Comparison of ENCODE assay signal across 11 mouse cellular contexts in the genomic region with DNA sequence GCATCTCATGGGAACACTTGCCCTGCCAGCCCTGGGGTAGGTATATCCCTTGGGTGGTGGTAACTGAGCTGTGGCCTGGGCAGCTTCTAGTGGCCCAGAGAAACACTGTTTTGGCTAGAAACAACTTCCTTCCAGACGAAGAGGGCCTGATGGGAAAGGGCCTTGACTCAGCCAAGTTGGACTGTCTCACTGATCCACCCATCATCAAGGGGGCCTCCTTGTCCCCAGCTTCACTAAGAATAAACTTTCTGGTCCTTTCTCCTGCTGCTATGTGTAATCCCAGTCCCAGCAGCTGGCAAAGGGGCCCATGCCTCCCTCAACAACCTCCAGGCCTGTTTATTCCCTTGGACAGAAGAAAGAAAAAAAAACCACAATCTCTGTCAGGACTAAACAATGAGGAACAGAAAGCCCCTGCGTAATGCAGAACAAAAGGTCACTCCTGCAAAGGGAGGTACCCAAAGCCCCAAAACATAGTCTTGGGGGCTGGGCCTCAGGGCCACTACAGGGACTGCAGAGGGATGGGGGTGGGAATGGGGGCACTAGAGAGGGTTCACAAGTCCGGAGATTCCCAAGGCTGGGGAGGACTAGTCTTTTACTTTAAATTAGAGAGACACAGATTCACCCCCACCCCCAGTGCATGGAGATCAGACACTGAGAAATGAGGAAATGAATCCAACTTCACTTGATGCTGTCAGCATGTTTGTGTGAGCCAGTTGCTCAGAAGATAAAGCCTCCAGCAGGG. TPM values are rescaled to one million over a fixed set of nuclear protein-coding genes. Genes with fewer than 3 reads are reported as not detected.
A peak's percentile ranks its signal among the peaks of the same experiment; 100 is the strongest.
DNase-seq lines count a peak whose midpoint lies in the region; ATAC-seq lines count a peak whose summit lies in the region.
"Had no signal": no experiment of that assay in that cellular context is flagged by ENCODE, and none has a peak within 500 bp of the region (broad histone marks: within the 10 kb centered on the region; RNA-seq: fewer than 3 reads in every experiment).

No protein-coding gene starts in this region.

- no peaks in the 10 kb centered on the region; the same call in 1 of the 2 replicates for H3K36me3 ChIP-seq in liver, embryonic 15.5 days (replicated peaks)
- no peaks in the 10 kb centered on the region for H3K36me3 ChIP-seq in stomach, embryonic 15.5 days
- H3K36me3 ChIP-seq in kidney, embryonic 14.5 days (ENCODE audit: control insufficient read depth, insufficient read depth, low read length), result no peaks in the 10 kb centered on the region
- H3K36me3 ChIP-seq: embryonic facial prominence, embryonic 12.5 days; limb, embryonic 13.5 days had no signal

- H3K4me1 ChIP-seq in liver, embryonic 15.5 days (replicated peaks), result peaks cover 17% of the 10 kb centered on the region; the same call in 1 of the 2 replicates
- no peaks in the 10 kb centered on the region for H3K4me1 ChIP-seq in stomach, embryonic 15.5 days
- no peaks in the 10 kb centered on the region for H3K4me1 ChIP-seq in kidney, embryonic 14.5 days (ENCODE audit: control insufficient read depth, insufficient read depth, low read length)
- H3K4me1 ChIP-seq: embryonic facial prominence, embryonic 12.5 days had no signal

- H3K9ac ChIP-seq in liver, embryonic 15.5 days, result no peak overlapping the region
- H3K9ac ChIP-seq in stomach, embryonic 15.5 days, result no peak overlapping the region
- no peak overlapping the region for H3K9ac ChIP-seq in kidney, embryonic 14.5 days (ENCODE audit: low read depth, low read length)
- H3K9ac ChIP-seq: embryonic facial prominence, embryonic 12.5 days; limb, embryonic 13.5 days had no signal

- no peak for ATAC-seq in liver, embryonic 15.5 days (ENCODE audit: insufficient read depth)
- 0 out of 2 replicates have a peak, but pooled peaks have one; percentile 34 for ATAC-seq in stomach, embryonic 15.5 days (ENCODE audit: insufficient read depth, low FRiP score, low read depth)
- no peak for ATAC-seq in kidney, embryonic 14.5 days (ENCODE audit: low FRiP score, low TSS enrichment)
- ATAC-seq: hindbrain, embryonic 16.5 days had no signal

- H3K27ac ChIP-seq in liver, embryonic 15.5 days (replicated peaks), result 0 out of 2 replicates have a peak overlapping the region, but pooled peaks have one; percentile 29
- H3K27ac ChIP-seq in stomach, embryonic 15.5 days, result peak overlapping the region; percentile 31; the same call in 1 of the 2 replicates
- H3K27ac ChIP-seq in kidney, embryonic 14.5 days (ENCODE audit: low read depth, low read length), result no peak overlapping the region
- H3K27ac ChIP-seq: embryonic facial prominence, embryonic 12.5 days; limb, embryonic 13.5 days had no signal

- H3K9me3 ChIP-seq in liver, embryonic 15.5 days (replicated peaks), result no peaks in the 10 kb centered on the region
- no peaks in the 10 kb centered on the region for H3K9me3 ChIP-seq in stomach, embryonic 15.5 days
- H3K9me3 ChIP-seq in kidney, embryonic 14.5 days (ENCODE audit: control insufficient read depth, low read length), result no peaks in the 10 kb centered on the region
- H3K9me3 ChIP-seq: embryonic facial prominence, embryonic 12.5 days; limb, embryonic 13.5 days had no signal

- no peak overlapping the region for H3K4me2 ChIP-seq in liver, embryonic 15.5 days
- H3K4me2 ChIP-seq in stomach, embryonic 15.5 days, result no peak overlapping the region
- no peak overlapping the region for H3K4me2 ChIP-seq in kidney, embryonic 14.5 days (replicated peaks; ENCODE audit: low read depth, low read length)
- H3K4me2 ChIP-seq: embryonic facial prominence, embryonic 12.5 days; limb, embryonic 13.5 days had no signal

- H3K4me3 ChIP-seq in liver, embryonic 15.5 days (replicated peaks), result no peak overlapping the region
- no peak overlapping the region for H3K4me3 ChIP-seq in stomach, embryonic 15.5 days (replicated peaks)
- no peak overlapping the region for H3K4me3 ChIP-seq in kidney, embryonic 14.5 days (ENCODE audit: low read length)
- H3K4me3 ChIP-seq: embryonic facial prominence, embryonic 12.5 days; limb, embryonic 13.5 days had no signal

- 28% methylated on average over 3 of the region's 3 CpGs for WGBS in liver, embryonic 15.5 days (ENCODE audit: insufficient replicate concordance)
- 39% methylated on average over 3 of the region's 3 CpGs for WGBS in stomach, embryonic 15.5 days
- 47% methylated on average over 3 of the region's 3 CpGs for WGBS in kidney, embryonic 14.5 days

- peak; percentile 41 for DNase-seq in ovary, postnatal 36 days (ENCODE audit: low spot score)
- no peak for DNase-seq in ovary, postnatal 10 days (ENCODE audit: low spot score)
- DNase-seq in gastrocnemius, postnatal 25 days, result peak; percentile 65
- DNase-seq in right cerebral cortex, postnatal 10 days (ENCODE audit: low spot score in 2 of 2), result no peak
- no peak for DNase-seq in adrenal gland, postnatal 4 days (ENCODE audit: low spot score in 2 of 2)

- no peaks in the 10 kb centered on the region for H3K27me3 ChIP-seq in liver, embryonic 15.5 days
- H3K27me3 ChIP-seq in stomach, embryonic 15.5 days (replicated peaks), result no peaks in the 10 kb centered on the region
- H3K27me3 ChIP-seq in kidney, embryonic 14.5 days (ENCODE audit: control insufficient read depth, insufficient read depth, low read length), result no peaks in the 10 kb centered on the region
- H3K27me3 ChIP-seq: embryonic facial prominence, embryonic 12.5 days; limb, embryonic 13.5 days had no signal

RNA-seq across cellular contexts. Expression of a gene that starts 13.0 kb away (rescaled TPM):
- 1 to 10 TPM; 2.2 to 3.7 TPM for total RNA-seq in gastrocnemius, postnatal 25 days (2021)
- 7.7 and 9.3 TPM in 2 replicates for polyA plus RNA-seq in liver, embryonic 15.5 days (2015; fragmentation: Nextera tagmentation; extraction: Ambion mirVana)
- polyA plus RNA-seq in stomach, embryonic 15.5 days (2015; fragmentation: Nextera tagmentation; extraction: Ambion mirVana), result 5.9 and 6.4 TPM in 2 replicates
- total RNA-seq in adrenal gland, postnatal 4 days (2021), result 1 to 10 TPM; 7.8 to 9.1 TPM
- polyA plus RNA-seq in kidney, embryonic 14.5 days (2014; fragmentation: Nextera tagmentation; extraction: Ambion mirVana), result 0.97 and 3.0 TPM in 2 replicates

RNA-seq across cellular contexts. Expression of a gene that starts 38.9 kb away (rescaled TPM):
- total RNA-seq in gastrocnemius, postnatal 25 days (2021), result 10 to 100 TPM; 26.7 to 32.8 TPM
- polyA plus RNA-seq in liver, embryonic 15.5 days (2015; fragmentation: Nextera tagmentation; extraction: Ambion mirVana), result 3.5 and 3.9 TPM in 2 replicates
- polyA plus RNA-seq in stomach, embryonic 15.5 days (2015; fragmentation: Nextera tagmentation; extraction: Ambion mirVana), result 8.8 and 9.6 TPM in 2 replicates
- total RNA-seq in adrenal gland, postnatal 4 days (2021), result 10 to 100 TPM; 58.4 to 59.0 TPM
- polyA plus RNA-seq in kidney, embryonic 14.5 days (2014; fragmentation: Nextera tagmentation; extraction: Ambion mirVana), result 10.1 and 12.6 TPM in 2 replicates

Comparison
In these comparisons a context has a peak if more than half of its experiments do, and no peak if none do; other contexts are left out.
1. DNase-seq: peak in ovary, postnatal 36 days (single experiment) and gastrocnemius, postnatal 25 days (single experiment); none in ovary, postnatal 10 days (single experiment), right cerebral cortex, postnatal 10 days (0 of 2) and adrenal gland, postnatal 4 days (0 of 2).